Mouse (Mus musculus) intestine, embryonic 14.5 days (tissue): ENCODE results near the gene Edem3. TPM values are rescaled to one million over a fixed set of nuclear protein-coding genes. Genes with fewer than 3 reads are reported as not detected.

ENCODE experiments used
- ATAC-seq: fragments of 200-750 bp; cut with Nextera tagmentation; replicated peaks from 2 replicates; pipeline ENCODE4 v1.8.0; 2017; ENCODE audit warnings: low read depth, moderate number of reproducible peaks, moderate TSS enrichment, moderate library complexity; ENCODE audit not compliant: low FRiP score, low TSS enrichment
- DNase-seq: peaks from one replicate; pipeline ENCODE4 v3.0.0-alpha.2; 2018; ENCODE audit warnings: low spot score
- H3K27ac ChIP-seq: fragments of 300-500 bp; sonication (generic); 2 replicates; pipeline ENCODE4 v1.5.1; 2014; ENCODE audit warnings: low read depth, mild to moderate bottlenecking, control low read depth
- H3K27me3 ChIP-seq: fragments of 300-500 bp; sonication (generic); replicated peaks from 2 replicates; pipeline ENCODE4 v1.6.1; 2014; ENCODE audit warnings: low read length, control low read depth; ENCODE audit not compliant: control insufficient read depth, insufficient read depth
- H3K36me3 ChIP-seq: fragments of 300-500 bp; sonication (generic); 2 replicates; pipeline ENCODE4 v1.6.1; 2014; ENCODE audit warnings: low read length, control low read depth; ENCODE audit not compliant: control insufficient read depth, insufficient read depth
- H3K4me1 ChIP-seq: fragments of 300-500 bp; sonication (generic); replicated peaks from 2 replicates; pipeline ENCODE4 v1.6.1; 2014; ENCODE audit warnings: low read length, control low read depth, mixed read lengths; ENCODE audit not compliant: control insufficient read depth, insufficient read depth
- H3K4me2 ChIP-seq: fragments of 300-500 bp; sonication (generic); 2 replicates; pipeline ENCODE4 v1.6.1; 2014; ENCODE audit warnings: low read length
- H3K4me3 ChIP-seq: fragments of 300-500 bp; sonication (generic); 2 replicates; pipeline ENCODE4 v1.5.1; 2014; ENCODE audit warnings: low read depth, low read length, control low read depth, mixed read lengths
- H3K9ac ChIP-seq: fragments of 300-500 bp; sonication (generic); 2 replicates; pipeline ENCODE4 v1.6.1; 2014; ENCODE audit warnings: mild to moderate bottlenecking, low read length
- H3K9me3 ChIP-seq: fragments of 300-500 bp; sonication (generic); 2 replicates; pipeline ENCODE4 v1.6.1; 2016; ENCODE audit warnings: low read length, control low read depth; ENCODE audit not compliant: control insufficient read depth
- WGBS: fragments of 180-500 bp; shearing (Covaris S2); extraction: QIAGEN DNeasy Blood & Tissue Kit; methylation state at CpG from one replicate; pipeline ENCODE4 v1.1.7; 2014; 5-methylcytosine and 5-hydroxymethylcytosine counted together
- polyA plus RNA-seq: library from polyadenylated mRNA; unstranded; fragments of >200 nt; fragmentation: Nextera tagmentation; extraction: Ambion mirVana; gene quantifications from 2 replicates; pipeline ENCODE4 v1.2.1, GENCODE M21; 2014

Gene Edem3
- polyA plus RNA-seq, 1 experiment from 2014 or later = 17.1 TPM

DNA sequence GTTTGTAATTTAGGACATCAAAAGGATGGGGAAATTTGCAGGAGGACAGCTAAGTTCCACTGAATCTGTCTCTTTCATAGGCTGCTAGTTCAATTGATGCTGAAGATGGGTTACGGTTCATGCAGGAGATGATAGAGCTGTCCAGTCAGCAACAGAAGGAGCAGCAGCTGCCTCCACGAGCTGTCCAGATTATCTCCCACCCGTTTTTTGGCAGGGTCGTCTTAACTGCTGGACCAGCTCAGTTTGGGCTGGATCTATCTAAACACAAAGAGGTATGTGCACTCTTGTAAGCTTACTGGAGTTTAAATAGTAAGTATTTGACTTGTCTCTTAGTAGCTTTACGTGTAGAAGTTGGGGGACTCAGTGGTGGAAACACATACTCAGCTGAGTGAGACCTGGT, 52.1 kb downstream of the Edem3 start:
- Histone ChIP-seq H3K9ac (no peak overlapping the region), H3K27me3 (no peaks in the 10 kb centered on the region), H3K4me1 (no peaks in the 10 kb centered on the region), H3K36me3 (peaks cover 59% of the 10 kb centered on the region), H3K4me2 (no peak overlapping the region), H3K9me3 (no peaks in the 10 kb centered on the region), H3K4me3 (no peak overlapping the region), H3K27ac (no peak overlapping the region)
- DNase-seq (no peak), ATAC-seq (no peak)
- 89% methylated on average over 5 of the region's 5 CpGs for whole genome bisulfite sequencing

DNA sequence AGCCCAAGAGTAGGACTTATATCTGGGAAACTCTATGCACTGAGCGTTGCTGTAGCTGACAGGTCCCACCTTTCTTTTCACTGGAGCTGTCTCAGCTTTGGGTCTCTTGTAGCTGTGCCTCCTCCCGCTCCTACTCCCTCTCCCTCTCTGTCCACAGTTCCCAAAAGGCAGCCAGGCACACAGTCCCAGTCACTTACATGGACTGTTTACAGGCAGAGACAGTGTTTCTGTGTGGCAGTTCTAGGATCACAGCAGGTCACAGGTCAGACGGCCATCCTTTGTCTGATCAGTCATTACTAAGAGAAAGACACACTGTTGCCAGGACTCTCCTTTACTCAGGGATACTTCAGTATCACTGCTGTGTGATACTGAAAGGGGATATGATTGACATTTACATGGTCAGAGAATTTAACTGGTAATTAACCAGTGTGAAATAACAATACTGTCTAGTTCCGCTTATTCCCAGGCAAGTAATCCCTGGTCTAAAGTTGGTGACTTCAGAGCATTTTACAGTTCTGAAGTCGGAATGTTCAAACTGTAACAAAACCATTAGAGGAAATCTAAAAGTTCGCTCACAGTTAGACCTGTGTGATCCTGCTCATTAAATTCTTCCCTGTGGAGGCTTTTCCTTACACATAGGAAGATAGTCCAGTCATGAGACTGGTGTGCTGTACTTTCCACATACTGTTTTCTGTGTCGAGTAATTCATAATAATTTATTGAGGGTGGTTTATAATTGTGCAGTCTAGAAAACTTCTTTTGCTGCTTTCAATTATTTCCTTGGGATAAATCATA, 55.7 kb downstream of the Edem3 start:
- no peak overlapping the region for H3K4me2 ChIP-seq
- no peak overlapping the region for H3K27ac ChIP-seq
- ATAC-seq (no peak), DNase-seq (peak; percentile 43)
- peaks cover 49% of the 10 kb centered on the region for H3K36me3 ChIP-seq
- WGBS = 78% methylated on average over 7 of the region's 7 CpGs
- no peaks in the 10 kb centered on the region for H3K27me3 ChIP-seq
- no peak overlapping the region for H3K9ac ChIP-seq
- no peaks in the 10 kb centered on the region for H3K4me1 ChIP-seq
- no peaks in the 10 kb centered on the region for H3K9me3 ChIP-seq
- H3K4me3 ChIP-seq = no peak overlapping the region

DNA sequence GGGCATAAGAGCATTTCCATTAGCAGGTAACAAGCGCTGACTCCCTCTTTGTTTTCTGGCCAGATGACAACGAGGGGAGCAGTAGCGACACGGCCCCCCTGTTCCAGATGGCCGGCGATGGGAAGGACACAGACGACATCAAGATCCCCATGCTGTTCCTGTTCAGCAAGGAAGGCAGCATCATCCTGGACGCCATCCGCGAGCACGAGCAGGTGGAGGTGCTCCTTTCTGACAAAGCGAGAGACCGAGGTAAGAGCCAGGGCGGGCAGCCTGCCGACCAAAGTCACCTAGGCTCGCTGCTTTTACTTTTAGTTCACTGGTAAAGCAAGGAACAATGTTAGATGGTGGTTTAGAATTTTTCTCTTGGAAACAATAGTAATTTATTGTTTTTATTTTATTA, 56.3 kb downstream of the Edem3 start:
- 90% methylated on average over 16 of the region's 16 CpGs for WGBS
- no peaks in the 10 kb centered on the region for H3K27me3 ChIP-seq
- peaks cover 44% of the 10 kb centered on the region for H3K36me3 ChIP-seq
- no peaks in the 10 kb centered on the region for H3K9me3 ChIP-seq
- H3K9ac ChIP-seq = no peak overlapping the region
- H3K4me2 ChIP-seq = no peak overlapping the region
- H3K27ac ChIP-seq = no peak overlapping the region
- DNase-seq = peak; percentile 25
- H3K4me1 ChIP-seq = no peaks in the 10 kb centered on the region
- no peak overlapping the region for H3K4me3 ChIP-seq
- no peak for ATAC-seq

DNA sequence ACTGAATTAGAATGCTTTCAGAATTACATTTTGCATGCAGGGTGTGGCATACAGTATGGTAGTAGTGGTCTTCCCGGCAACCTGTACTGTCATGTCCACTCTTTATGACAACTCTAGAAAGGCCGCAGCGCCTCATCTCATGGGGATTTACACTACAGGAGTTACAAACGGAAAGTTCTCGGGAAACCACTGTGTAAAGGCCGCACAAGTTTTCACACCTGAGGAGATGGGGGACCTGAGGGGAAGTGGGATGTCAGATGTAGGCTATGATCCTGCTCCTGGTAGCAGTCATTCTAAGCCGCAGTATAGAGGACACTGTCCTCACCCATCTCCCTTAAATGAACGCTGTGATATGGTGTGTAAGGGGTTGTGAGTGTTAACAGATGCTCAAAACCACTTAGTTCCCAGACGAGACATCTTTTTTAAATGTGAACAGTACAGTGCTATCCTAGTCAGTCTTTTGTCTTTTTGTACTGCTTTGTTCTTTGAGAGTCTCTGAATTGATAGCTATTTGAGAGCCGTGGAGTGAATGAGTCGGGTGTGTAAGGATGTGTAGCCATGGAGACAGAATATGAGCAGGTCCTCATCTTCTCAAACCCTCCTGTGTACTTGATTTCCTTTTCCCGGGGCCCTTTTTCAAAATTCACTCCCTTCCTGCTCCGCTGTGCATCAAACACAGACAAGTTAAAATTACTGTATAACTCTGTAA, 57.0 kb downstream of the Edem3 start:
- WGBS = 91% methylated on average over 13 of the region's 13 CpGs
- no peak overlapping the region for H3K9ac ChIP-seq
- no peaks in the 10 kb centered on the region for H3K4me1 ChIP-seq
- H3K4me3 ChIP-seq = no peak overlapping the region
- H3K4me2 ChIP-seq = no peak overlapping the region
- no peaks in the 10 kb centered on the region for H3K27me3 ChIP-seq
- H3K27ac ChIP-seq = no peak overlapping the region
- ATAC-seq (no peak), DNase-seq (peak; percentile 38)
- H3K9me3 ChIP-seq = no peaks in the 10 kb centered on the region
- H3K36me3 ChIP-seq = peaks cover 38% of the 10 kb centered on the region

- DNase-seq = no peak
- ATAC-seq = no peak
- Histone ChIP-seq H3K36me3 (peaks cover 27% of the 10 kb centered on the region), H3K9me3 (no peaks in the 10 kb centered on the region), H3K4me2 (no peak overlapping the region), H3K9ac (no peak overlapping the region), H3K4me1 (no peaks in the 10 kb centered on the region), H3K27ac (no peak overlapping the region), H3K4me3 (no peak overlapping the region), H3K27me3 (no peaks in the 10 kb centered on the region)
- WGBS = 92% methylated on average over 3 of the region's 3 CpGs
These were observed 60.9 kb downstream of the Edem3 start for GRCm38 (mm10) chr1:151816051-151816450.

GRCm38 (mm10) chr1:151819190-151819589, 64.0 kb downstream of the Edem3 start:
- Histone ChIP-seq H3K4me2 (no peak overlapping the region), H3K4me1 (no peaks in the 10 kb centered on the region), H3K36me3 (peaks cover 12% of the 10 kb centered on the region), H3K27me3 (no peaks in the 10 kb centered on the region), H3K4me3 (no peak overlapping the region), H3K9me3 (no peaks in the 10 kb centered on the region), H3K9ac (no peak overlapping the region), H3K27ac (no peak overlapping the region)
- WGBS = 91% methylated on average over 7 of the region's 7 CpGs
- ATAC-seq (no peak), DNase-seq (no peak)

DNA sequence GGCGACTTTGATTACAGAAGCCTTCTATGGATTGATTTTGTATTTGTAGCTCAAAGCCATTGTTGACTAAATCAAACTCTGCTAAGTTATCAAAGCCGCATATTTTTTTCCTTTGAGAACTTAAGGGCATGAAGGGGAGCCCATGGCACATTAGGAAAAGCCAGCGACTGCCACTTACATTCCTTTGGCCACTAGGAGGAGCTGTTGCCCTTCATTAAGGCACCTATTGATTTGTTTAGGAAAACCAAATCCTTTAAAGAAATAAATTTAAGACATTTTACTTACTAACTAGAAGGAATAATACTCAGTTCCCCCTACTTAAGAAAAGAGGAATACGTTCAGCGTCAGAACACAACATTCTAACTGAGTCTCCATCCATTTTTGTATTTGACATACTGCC, 65.3 kb downstream of the Edem3 start:
- Histone ChIP-seq H3K4me2 (no peak overlapping the region), H3K27ac (no peak overlapping the region), H3K4me3 (no peak overlapping the region), H3K9ac (no peak overlapping the region), H3K36me3 (peaks cover 12% of the 10 kb centered on the region), H3K27me3 (no peaks in the 10 kb centered on the region), H3K4me1 (no peaks in the 10 kb centered on the region), H3K9me3 (no peaks in the 10 kb centered on the region)
- no peak for ATAC-seq
- peak; percentile 78 for DNase-seq
- 18% methylated on average over 5 of the region's 5 CpGs for WGBS

DNA sequence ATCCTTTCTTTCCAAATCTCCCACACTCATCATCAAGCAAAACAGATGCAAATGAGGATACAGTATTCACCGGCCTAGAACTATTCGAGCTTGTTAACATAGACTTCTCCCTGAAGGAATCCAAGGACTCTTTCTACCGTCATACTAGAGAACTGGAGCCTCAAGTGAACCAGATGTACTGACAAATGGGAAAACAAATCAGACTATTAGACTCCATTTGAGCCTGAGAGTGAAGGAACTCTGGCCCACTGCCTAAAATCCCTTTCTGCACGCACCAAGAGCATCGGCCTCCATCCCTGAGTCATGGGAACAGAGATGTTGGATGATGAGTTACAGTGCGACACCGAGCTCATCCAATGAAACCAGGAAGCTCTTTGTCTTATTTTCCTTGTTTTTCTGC, 69.9 kb downstream of the Edem3 start:
- no peaks in the 10 kb centered on the region for H3K9me3 ChIP-seq
- H3K27ac ChIP-seq = no peak overlapping the region
- H3K4me2 ChIP-seq = no peak overlapping the region
- no peak for ATAC-seq
- no peaks in the 10 kb centered on the region for H3K4me1 ChIP-seq
- H3K9ac ChIP-seq = no peak overlapping the region
- no peaks in the 10 kb centered on the region for H3K36me3 ChIP-seq
- WGBS = 59% methylated on average over 7 of the region's 7 CpGs
- no peak for DNase-seq
- no peak overlapping the region for H3K4me3 ChIP-seq
- H3K27me3 ChIP-seq = no peaks in the 10 kb centered on the region

DNA sequence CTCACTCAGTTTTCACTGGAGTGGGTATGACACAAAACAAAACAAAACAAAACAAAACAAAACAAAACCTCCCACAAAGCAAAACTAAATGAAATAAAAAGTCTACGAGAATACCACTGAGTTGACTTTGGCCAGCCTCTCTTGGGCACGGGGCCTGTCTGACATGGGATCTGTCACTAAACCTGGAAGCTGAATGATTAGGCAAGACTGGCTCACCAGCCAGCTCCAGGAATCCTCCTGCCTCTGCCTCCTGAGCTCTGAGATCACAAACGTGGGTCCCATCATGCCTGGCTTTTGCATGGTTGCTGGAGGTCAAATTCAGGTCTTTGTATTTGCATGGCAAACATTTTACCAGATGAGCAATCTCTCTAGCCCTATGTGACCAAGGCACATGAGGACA, 76.6 kb downstream of the Edem3 start:
- H3K9ac ChIP-seq = no peak overlapping the region
- H3K9me3 ChIP-seq = peaks cover 8% of the 10 kb centered on the region
- no peak for DNase-seq
- 84% methylated on average over 3 of the region's 3 CpGs for WGBS
- ATAC-seq = no peak
- no peak overlapping the region for H3K4me3 ChIP-seq
- no peak overlapping the region for H3K4me2 ChIP-seq
- no peak overlapping the region for H3K27ac ChIP-seq
- no peaks in the 10 kb centered on the region for H3K27me3 ChIP-seq
- no peaks in the 10 kb centered on the region for H3K4me1 ChIP-seq
- no peaks in the 10 kb centered on the region for H3K36me3 ChIP-seq
